Mouse (Mus musculus) adrenal gland, postnatal 36 days (tissue): ENCODE measurements around the gene 1700029F12Rik. TPM values are rescaled to one million over a fixed set of nuclear protein-coding genes. Genes with fewer than 3 reads are reported as not detected.
A peak's percentile ranks its signal among the peaks of the same experiment; 100 is the strongest.
"Not testable (repeated sequence)": the region's sequence is repeated elsewhere in the genome, so short reads cannot be mapped to it uniquely, and the experiment has no call there.

Experiments
- DNase-seq, 2 experiments: peaks; one replicate each; pipeline ENCODE4 v3.0.0; 2021; ENCODE audit warnings: mixed read lengths in 1 of 2
- long read RNA-seq, 2 experiments: library from polyadenylated mRNA; stranded (forward); transcript quantifications; one replicate each; pipeline ENCODE4 v2.0.0; 2021; ENCODE audit warnings: borderline sequencing depth in 2 of 2
- total RNA-seq, 2 experiments: library from RNA; stranded (reverse); gene quantifications; 2 replicates each; pipeline ENCODE4 v1.2.3; 2021

1700029F12Rik gene
- total RNA-seq = not detected
- long read RNA-seq, experiment 1 = 0 reads
- long read RNA-seq, experiment 2 = 0 reads

DNA sequence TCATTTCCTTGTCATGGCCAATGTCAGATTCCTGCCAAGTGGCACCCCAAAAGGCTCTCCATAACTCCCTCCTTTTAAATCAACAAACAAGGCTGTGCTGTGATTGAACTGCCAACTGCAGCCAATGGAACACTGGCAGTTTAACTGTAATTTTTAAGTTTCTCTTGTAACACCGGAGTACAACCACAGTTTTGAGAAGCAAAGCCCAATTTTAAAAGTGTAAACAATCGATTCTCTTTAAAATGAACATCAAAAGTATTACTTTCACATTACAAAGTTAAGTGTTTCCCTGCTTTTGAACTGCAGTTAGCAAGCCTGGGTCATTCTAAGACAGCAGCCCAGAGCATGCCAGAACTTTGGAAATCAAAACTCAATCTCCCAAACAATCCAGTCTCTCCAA lies at the start of gene 1700029F12Rik:
TSS of gene 1700029F12Rik (minus strand) at position 101 of the 400 bp plus-strand sequence.
- DNase-seq = no peak

DNA sequence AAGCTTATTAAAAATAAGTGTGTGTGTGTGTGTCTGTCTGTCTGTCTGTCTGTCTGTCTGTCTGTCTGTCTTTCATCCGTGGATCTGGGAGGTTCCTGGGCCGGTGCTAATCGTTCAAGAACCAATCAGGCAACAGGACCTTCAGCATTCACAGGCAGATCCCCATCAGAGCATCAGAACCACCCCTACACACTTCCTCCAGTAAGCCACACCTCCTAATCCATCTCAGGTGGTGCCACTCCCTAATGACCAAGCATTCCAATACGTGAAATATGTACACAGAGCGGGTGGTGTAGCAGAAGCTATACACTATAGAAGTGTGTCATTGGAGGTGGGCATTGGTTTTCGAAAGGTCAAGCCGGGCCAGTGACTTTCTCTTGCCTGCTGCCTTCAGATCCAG lies 48.3 kb upstream of the 1700029F12Rik start:
- no peak for DNase-seq

DNA sequence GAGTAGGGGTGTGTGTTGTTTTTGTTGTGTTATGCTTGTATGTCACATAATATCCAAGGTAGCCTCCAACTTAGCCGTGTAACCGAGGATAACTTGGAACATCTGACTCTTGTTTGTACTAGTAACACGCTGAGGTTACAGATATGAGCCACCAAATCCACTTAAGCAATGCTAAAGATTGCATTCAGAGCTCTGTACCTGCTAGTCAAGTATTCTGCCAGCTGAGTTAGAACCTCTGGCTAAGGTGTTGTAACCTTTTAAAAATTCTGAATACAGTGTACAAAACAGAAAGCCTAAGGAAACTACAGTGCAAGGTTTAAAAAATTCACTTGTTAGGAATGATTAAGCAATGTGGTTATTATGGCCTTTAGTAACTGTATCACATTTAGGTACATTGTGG lies 46.5 kb upstream of the 1700029F12Rik start:
- no peak for DNase-seq

DNA sequence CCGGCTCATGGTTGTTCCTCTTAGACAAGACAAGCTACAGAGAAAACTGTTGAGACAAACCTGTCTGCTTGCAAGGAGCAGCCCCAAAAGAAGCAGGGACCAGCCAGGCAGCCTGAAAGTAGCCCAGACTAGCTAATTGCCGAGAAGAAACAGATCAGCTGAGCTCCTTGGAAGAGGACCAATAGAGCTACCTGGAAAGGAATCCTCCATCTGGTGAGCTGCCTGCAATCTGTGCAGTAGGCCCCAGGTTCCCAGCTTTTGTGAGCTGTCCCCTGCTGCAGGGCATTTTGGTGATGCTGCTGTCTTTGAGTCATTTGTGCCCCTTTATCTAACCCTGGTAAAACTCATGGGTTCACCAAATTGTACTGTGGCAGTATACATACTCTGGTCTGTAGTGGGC lies 46.0 kb upstream of the 1700029F12Rik start:
- no peak for DNase-seq

DNA sequence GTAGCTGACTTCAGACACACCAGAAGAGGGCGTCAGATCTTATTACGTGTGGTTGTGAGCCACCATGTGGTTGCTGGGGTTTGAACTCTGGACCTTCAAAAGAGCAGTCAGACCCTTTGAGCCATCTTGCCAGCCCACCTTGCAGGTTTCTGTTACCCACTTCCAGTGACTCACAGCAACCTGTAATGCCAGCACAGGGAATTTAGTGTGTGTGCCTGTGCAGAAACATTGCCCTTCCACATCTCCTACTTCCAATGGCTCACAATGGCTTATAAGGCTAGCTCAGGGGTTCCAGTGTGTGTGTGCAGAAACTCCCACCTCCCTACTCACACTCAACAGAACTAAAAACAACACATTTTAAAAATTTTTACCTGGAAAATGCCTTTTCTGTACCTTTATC lies 43.4 kb upstream of the 1700029F12Rik start:
- no peak for DNase-seq

DNA sequence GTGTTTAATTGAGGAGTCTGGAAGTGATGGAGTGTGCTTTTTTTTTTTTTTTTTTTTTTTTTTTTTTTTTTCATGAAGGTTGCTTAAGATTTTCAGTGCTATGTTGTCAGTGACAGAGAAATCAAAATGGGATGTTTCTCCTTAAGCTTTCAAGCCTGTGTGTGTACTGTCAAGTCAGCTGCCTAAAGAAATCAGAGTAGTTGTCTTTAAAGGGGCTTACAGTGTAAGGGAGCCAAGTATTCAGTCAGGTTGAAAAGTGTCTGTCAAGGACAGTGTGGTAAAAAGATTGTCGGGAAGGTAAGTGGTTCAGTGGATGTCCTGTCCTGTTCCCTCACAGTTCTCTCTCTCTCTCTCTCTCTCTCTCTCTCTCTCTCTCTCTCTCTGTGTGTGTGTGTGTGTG lies 39.3 kb upstream of the 1700029F12Rik start:
- no peak for DNase-seq

DNA sequence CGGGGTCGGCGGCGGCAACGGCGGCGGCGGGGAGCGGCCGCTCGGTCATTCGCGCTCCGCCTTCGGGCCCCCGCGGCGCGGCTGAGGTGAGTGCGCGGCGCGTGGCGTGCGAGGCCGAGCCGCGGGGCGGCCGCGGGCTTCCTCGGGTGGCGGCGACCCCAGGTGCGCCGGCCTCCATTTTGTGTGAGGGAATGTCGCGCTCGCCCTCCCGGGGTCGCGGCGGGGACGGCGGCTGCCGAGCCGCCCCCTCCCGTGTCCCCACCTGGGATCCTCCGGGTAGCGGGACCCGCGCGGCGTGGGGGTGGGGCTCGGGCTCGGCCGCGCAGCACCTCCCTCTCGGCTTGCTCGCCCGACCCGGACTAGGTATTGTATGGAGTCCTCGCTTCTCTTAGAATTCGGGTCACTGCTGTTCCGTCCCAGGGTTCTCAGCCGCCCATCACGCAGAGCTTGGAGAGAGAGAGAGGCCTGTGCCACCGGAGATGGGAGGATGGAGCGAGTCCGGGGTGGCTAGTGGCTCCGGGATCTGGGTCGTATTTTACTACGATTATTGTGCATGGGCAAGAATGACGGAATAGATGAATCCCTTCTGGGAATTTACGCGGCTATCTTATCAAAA lies 37.6 kb upstream of the 1700029F12Rik start:
- DNase-seq = peak; percentile 54 to 60

DNA sequence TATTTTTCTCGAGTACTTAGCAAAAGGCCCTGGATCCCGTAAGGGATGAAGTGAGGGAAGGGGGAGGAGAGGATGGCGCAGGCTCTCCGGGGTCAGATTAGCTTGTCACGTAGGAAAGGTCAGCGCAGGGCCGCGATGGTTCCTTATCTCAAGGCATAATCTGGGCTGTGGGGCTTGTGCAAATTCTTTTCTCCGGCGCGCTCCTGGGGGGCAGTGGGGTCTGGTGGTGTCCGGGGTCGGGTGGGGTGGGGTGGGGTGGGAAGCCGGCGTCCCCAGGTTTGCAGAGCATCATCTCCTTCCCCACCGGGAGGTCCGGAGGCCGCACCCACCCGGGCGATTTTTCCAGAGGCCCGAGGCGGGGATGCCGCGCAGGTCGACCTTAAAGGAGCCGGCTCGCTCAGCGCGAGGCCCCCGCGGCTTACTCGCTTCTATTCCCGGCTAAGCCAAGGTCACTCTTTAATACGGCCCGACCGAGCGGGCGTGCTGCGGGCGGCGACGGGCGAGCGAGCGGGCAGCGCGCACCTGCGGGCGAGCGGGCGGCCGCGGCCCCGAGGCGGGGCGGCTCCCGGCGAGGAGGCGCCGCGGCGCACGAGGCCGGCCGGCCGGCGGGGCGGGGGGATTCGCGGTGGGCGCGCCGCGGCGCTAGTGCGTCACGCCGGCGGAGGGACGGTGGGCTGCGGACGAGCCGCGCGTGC lies 36.9 kb upstream of the 1700029F12Rik start:
- peak; percentile 28 for DNase-seq

DNA sequence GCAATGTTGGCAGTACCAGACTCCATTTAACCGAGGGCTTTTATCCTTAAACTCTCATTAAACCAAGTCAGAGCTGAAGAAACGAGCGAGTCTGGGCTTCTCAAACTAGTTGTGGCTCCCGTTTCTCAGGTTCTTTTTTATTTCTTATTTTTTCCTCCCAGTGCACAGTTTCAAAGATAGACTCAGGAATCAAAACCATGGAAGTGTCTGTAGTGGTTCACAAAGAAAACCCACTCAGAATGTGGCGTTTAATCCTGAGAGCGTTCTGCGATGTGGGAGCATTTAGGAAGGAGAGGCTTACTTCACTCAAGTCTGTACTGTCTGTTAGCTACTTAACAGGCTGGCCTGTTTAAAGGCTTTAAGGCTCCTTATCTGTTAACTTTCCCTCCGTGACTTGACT lies 34.0 kb upstream of the 1700029F12Rik start:
- DNase-seq = no peak

DNA sequence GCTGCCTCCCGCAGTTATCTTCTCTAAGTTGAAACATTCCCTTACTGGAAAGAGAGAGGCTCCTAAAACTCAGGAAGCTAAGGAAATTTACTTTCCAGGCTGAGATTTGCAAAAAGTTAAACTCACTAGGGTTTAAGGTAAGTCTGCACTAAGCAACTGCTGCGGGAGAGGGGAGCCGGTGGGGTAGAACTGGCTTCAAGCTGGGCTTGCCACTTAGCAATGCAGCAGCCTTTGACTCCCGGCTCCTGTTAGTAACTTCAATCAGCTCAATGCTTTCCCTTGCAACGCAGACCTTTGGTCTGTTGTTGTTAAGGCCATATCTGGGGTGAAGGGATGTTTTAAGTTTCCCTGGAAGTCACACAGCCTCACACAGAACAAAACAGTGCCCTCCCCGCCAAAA lies 33.5 kb upstream of the 1700029F12Rik start:
- no peak for DNase-seq

DNA sequence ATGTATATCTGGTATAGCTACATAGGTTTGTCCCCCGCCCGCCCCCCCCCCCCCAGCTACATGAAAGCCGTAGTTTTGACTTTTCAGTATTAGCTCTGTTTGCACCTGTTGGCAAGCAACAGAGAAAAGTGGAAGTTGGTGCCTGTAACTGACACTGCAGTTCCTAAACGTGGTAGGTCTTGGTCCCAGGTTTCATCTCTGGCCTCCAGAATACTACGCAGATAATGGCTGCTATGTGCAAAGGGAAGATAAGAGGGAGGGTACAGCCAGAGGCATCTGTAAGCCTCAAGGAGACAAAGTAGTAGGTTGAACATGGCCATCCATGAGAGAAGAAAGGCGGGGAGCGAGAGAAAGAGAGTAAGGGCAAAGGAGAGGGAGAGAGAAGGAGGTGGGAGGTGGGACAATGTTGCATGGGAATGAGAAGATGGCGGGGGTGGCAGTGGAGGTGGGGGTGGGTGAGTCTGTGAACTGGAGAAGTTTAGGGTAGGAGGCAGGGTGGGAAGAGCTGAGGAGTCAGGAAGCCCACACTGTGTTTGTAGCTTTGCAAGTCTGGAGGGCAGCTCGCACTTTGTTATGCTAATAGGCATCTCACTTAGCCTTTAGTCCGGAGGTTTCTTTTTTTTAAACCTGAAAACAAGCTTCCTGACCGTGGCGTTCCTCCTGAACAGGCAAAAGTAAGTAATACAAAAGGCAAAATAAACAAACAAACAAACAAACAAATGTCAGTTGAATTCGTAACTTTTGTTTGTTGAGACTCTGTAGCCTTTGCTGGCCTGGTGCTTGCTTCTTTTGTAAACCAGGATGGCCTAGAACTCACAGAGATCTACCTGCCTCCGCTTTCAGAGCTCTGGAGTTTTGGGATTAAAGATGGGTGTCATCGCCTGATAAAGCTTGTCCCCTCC lies 32.7 kb upstream of the 1700029F12Rik start, which contains the start of gene Fam169a:
TSS of gene Fam169a (plus strand) at position 638 of the 902 bp plus-strand sequence.
- DNase-seq = no peak

DNA sequence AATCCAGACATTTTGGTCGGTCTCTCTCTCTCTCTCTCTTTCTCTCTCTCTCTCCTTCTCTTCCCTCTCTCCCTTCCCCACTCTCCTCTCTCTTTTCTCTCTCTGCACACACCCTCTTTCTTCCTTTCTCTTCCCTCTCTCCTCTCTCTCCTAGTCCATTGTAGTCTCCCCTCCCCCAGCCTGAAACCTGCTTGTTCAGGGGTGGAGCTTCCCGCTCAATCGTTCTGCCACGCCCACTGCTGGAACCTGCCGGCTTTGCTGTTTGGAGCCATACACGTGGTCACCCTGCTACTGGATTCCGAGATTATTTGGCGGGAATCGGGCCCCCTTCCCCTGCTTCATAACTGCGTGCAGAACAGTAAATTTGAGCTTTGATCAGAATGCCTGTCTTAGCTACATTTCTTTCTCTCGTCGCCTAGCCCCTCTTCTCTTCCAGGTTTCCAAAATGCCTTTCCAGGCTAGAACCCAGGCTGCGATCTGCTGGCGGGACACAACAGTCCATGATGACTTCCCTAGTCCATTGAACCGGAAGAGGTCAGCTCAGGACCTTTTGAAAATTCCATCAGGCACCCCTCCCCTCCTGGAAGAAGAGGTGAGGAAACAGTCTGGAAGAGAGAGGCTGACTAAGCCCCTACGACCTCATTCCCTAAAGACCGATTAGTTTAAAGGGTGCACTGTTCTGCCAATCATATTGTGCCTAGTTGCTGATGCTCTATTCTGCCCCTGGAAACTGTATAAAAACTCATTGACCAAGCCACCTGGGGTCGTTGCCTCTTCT lies 30.9 kb upstream of the 1700029F12Rik start:
- DNase-seq = not testable (repeated sequence)

DNA sequence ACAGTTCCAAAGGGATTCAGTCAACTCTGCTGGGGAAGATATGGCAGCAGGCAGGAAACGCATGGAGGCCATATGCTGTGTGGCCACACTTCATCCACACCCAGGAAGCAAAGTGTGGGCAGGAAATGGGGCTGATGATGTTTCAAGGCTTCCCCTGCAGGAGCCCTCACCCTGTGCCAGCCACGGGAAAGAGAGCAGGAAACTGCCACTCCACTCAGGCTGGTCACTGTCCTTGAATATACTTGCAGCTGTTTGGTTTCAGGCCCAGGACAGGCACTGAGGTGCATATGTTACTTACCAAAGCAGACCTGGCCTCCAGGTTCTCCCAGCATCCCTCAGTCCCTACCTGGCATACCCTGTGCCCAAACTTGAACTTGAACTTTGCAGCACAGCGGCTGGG lies 30.3 kb upstream of the 1700029F12Rik start:
- no peak for DNase-seq

DNA sequence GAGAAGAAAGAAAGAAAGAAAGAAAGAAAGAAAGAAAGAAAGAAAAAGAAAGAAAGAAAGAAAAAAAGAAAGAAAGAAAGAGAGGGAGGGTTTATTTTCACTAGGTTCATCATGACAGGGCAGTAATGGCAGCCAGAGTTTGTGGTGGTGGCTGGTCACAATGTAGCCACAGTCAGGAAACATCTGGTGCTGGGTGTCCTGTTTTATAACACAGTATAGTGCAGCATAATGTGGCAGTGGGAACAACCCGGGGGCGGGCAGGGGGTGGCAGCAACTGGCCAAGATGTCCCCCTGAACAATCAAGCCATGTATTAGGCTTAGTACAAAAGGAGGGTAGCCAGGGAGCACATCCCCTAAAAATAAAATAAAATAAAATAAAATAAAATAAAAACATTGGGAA lies 29.3 kb upstream of the 1700029F12Rik start:
- no peak for DNase-seq

DNA sequence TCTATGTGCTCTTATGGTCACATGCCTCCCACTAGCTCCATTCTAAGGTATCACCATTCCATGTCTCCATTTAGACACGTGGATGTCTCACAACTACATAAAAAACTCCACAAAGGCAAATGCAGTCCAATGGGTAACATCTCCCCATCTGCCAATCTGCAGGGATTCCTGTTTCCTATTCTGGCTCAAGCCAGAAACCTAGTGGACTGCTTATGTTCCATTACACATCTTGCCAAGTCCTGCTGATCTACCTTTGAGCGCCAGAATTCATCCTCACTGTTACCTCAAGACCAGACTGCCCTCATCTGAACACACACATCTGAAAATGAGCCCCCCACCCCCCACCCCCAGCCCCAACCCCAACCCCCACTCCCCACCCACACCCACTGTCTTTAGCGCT lies 28.0 kb upstream of the 1700029F12Rik start:
- no peak for DNase-seq

DNA sequence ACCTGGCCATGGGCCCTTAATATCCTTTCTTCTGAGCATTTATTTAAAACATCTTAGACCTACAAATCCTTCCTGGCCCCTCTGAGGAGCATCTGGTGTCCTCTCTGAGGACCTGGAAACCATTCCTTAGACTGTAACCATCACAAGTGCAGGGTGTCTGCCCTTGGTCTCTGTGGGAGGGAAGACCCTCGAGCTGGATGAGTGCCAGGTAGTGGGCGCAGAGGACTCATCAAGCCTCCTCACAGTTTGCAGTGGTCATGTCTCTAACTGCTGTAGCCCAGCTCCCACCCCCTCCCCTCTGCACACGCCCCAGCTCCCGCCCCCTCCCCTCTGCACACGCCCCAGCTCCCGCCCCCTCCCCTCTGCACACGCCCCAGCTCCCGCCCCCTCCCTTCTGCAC lies 26.2 kb upstream of the 1700029F12Rik start:
- DNase-seq = no peak

DNA sequence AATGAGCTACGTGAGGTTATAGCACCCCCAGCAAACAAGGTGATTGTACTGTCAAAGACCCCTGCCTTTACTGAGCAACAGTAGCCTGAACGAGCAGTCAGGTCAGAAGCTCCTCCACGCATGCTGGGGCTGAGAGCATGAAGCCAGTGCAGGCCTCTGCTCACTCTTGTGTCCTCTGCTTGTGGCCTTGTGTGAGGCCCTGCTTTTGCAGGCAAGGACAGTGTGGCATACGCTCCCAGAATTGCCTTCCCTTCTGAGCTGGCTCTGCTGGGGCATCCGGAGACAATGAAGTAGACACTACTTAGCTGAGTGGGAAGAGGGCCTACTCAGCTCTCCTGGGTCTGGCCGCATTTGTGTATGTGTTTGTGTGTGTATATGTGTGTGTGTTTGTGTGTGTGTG lies 25.6 kb upstream of the 1700029F12Rik start:
- DNase-seq = peak; percentile 36 to 66

DNA sequence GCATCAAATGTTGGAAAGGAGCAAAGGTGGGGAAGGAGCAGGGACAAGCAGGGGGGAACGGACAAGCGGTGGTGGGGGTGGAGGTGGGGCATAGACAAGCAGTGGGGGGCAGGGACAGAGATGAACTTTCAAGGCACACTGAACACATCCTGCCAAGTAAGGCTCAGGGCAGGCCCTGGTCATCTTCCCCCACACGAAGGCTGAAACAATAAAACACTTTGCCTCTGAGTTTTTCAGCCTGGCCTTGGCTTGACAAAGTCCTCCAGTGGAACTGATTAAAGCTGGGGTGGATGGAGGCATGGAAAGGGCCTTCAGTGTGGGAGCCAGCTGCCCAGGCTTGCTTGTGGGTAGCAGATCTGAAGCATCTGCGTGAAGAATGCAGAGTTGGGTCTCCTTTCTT lies 23.7 kb upstream of the 1700029F12Rik start:
- peak; percentile 64 to 76 for DNase-seq

DNA sequence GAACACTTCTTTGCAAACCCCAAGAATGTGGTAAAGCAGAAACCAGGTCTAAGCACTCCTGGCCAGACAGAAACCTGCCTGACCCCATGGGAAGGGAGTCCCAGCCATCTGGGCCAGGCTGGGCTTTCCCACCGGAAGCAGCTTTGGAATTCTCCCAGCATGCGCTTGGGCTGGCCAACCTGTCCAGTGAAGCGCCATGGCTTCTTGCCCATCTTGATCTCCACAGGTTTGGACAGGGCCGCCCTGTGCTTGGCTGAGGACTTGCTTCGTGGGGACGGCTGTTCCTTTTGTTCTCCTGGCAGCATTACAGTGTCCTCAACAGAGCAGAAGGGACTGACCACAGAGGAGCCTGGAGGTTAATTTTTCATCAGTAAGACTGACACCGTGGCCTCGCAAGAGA lies 19.7 kb upstream of the 1700029F12Rik start:
- DNase-seq = peak in 1 of 2 experiments; percentile 10

DNA sequence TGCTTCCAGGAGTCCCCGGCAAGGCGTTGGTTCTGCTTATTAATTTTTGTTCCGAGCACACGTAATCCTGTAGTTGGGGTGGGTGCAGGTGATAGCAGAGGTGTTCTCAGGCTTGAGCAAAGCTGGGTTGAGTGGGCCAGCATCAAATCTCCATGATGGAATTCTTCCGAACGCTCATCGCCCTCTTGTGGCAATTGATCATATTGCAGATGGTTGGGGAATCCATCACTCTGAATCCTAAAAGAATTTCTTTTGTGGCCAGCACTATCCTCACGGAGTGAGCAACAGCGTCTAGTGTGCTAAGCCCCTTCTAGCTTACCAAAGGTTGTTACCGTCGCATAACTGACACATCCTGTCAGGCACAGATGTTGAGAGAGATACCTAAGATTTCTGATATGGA lies 18.5 kb upstream of the 1700029F12Rik start:
- DNase-seq = peak; percentile 64

DNA sequence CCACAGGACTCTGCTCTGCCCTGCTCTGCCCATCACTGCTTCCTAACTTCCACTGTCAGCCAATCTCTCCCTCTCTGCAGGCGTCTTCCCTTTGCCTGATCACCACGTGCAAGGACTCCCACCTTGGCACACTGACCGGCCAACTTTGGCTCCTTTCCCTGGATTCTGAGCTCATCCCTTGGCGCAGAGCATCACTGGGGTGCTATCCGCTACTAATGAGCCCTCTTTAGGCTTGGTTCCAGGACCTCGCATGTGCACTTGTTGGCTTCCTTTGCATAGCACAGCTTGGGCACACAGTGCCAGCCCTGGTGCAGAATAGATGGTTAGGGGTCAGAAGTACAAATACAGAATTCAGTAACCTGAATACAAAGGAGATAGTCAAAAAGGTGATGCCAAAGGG lies 17.0 kb upstream of the 1700029F12Rik start:
- peak; percentile 46 to 73 for DNase-seq

DNA sequence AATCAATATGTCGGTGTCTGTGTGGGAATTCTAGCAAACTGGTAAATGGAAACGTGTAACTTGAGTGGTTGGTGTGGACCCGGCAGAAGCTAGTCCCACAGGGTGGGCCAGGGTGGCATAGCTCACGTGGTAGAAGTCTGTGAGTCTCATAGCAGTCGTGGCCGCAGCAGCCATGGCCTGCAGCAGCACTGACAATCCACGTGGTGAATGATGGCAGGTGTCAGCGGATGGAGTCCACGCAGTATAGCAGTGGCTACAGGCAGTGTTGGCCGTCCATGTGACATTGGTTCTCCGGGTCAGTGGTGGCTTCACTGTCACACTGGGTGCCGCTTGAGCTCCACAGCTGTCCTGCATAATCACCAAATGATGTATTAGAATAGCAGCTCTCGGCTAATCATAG lies 4.1 kb downstream of the 1700029F12Rik start:
- DNase-seq = no peak
